Mouse (Mus musculus) mature B cell (primary cell): Measurements from ENCODE around the gene Traf3ip3.

Source experiments
- in situ Hi-C: fragments of 300-500 bp; cut with MboI; formaldehyde crosslinking; loops from 2 replicates; pipeline ENCODE4 v1.14.3; 2019

The Traf3ip3 gene

GRCm38 (mm10) chr1:193201383-193201778 lies at the start of gene Traf3ip3:
Traf3ip3 (minus strand) TSS chr1:193201703.
- in situ Hi-C loops = no loop called here

GRCm38 (mm10) chr1:193250026-193250425 lies 48.5 kb upstream of the Traf3ip3 start:
- in situ Hi-C loops = no loop called here

DNA sequence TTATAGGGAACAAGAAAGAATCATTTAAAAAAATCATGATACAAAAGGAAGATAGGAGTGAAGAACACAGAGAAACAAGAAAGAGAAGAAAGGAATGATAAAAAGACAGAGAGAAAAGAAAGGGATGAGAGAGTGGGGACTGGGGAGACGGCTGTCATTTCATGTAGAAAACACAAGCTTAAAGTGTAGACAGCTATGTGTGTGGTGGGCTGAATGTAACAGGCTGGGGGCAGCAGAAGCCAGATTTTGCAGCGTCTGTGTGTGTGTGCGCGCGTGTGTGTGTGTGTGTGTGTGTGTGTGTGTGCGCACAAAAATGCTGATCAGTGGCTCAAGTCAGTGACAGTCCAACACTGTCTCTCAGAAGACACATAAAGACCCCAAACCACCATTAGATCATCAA lies 42.7 kb upstream of the Traf3ip3 start:
- in situ Hi-C loops = no loop called here

GRCm38 (mm10) chr1:193243571-193244193 lies 42.2 kb upstream of the Traf3ip3 start:
- in situ Hi-C loops = no loop called here

- in situ Hi-C loops = no loop called here
Measured at GRCm38 (mm10) chr1:193242863-193243262, 41.4 kb upstream of the Traf3ip3 start.

- in situ Hi-C loops = no loop called here
Measured at GRCm38 (mm10) chr1:193242238-193242637, 40.7 kb upstream of the Traf3ip3 start.

DNA sequence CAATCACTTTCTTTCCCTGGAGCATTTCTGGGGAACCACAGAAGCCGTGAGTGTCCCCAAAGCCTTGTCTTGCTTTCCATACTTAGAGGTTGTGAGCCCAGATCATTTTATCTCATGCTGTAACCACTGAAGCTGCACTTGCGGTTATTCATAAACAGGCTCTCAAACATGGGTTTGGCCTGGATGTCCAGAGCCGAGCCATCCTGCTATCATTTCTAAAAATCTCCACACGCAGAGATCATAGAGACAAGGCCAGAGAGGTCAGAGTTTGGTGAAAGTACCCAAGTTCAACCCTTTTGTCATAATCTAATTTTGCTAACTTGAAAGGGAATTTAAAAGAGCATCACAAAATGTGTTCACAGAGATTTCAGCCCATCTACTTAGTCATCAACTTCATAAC lies 39.9 kb upstream of the Traf3ip3 start:
- in situ Hi-C loops = no loop called here

DNA sequence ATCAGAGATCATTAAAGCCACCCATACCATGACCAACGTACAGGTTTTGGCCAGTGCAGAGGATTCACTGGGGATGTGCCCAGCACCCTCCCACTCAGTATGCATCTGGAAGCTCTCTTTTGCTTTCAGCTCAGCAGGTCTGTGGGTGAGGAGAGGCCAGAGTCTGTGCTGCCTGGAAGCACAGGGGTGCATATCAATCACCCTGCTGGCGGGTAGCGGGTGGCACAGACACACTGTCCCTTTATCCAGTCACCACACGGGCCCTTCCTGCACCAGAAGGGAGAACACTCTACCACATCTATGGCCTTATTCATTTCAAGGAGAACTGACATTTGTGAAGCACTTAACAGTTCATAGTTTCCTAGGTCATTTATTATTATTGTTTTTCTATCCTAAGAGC lies 36.9 kb upstream of the Traf3ip3 start:
- in situ Hi-C loops = no loop called here

GRCm38 (mm10) chr1:193234930-193235329 lies 33.4 kb upstream of the Traf3ip3 start:
- in situ Hi-C loops = no loop called here

- in situ Hi-C loops = no loop called here
Measured at GRCm38 (mm10) chr1:193234130-193234645, 32.7 kb upstream of the Traf3ip3 start.

DNA sequence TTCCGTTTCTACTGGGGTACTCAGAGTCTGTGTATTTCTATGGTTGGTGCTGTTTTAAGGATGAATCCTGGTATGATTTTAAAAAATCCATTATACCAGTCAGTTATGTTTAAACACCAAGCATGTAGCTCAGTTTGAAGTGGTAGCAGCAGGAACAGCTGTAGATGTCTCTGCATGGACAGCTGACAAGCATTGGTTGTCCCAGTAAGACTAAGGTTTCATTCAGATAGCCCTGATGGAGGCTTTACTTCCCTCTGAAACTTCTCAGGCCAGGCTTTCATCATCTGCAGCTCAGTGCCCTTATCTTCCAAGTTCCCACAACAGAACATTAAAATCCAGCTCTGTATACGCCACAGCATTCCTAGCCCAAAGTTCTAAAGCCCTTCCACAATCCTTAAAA lies 31.2 kb upstream of the Traf3ip3 start:
- in situ Hi-C loops = no loop called here

GRCm38 (mm10) chr1:193230935-193231334 lies 29.4 kb upstream of the Traf3ip3 start:
- in situ Hi-C loops = no loop called here

- in situ Hi-C loops = no loop called here
Measured at GRCm38 (mm10) chr1:193230531-193230930, 29.0 kb upstream of the Traf3ip3 start.

DNA sequence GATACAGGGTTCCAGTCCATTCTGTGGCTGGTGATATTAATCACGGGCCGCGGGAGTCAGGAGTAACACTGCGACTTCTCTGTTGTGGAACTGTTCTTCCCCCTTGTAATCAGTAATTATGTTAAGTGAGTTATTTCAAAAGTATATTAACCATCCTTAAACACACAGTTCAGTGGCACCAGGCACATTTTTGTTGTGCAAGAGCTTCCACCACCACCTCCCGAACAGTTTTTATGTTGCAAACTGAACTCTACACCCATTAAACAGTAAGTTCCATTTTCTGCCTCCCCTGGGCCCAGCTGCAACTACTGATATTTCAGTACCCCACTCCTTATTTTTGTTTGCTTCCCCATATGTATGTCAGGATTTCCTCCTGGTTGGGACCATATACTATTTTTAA lies 28.1 kb upstream of the Traf3ip3 start:
- in situ Hi-C loops = no loop called here

DNA sequence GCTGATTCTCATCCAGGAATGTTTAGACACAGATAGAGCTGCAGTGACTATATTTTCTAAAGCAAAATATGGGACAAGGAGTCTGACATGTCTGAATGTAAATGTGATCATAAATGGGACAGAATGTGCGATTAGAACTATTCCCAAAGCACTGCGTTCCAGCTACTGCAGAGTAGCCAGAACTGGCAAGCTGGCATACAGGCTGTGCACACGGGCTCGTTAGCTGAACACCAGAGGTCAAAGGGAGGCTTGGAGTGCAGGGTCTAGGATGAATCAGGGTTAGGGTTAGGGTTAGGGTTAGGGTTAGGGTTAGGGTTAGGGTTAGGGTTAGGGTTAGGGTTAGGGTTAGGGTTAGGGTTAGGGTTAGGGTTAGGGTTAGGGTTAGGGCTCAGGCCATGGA lies 26.0 kb upstream of the Traf3ip3 start:
- in situ Hi-C loops = no loop called here

DNA sequence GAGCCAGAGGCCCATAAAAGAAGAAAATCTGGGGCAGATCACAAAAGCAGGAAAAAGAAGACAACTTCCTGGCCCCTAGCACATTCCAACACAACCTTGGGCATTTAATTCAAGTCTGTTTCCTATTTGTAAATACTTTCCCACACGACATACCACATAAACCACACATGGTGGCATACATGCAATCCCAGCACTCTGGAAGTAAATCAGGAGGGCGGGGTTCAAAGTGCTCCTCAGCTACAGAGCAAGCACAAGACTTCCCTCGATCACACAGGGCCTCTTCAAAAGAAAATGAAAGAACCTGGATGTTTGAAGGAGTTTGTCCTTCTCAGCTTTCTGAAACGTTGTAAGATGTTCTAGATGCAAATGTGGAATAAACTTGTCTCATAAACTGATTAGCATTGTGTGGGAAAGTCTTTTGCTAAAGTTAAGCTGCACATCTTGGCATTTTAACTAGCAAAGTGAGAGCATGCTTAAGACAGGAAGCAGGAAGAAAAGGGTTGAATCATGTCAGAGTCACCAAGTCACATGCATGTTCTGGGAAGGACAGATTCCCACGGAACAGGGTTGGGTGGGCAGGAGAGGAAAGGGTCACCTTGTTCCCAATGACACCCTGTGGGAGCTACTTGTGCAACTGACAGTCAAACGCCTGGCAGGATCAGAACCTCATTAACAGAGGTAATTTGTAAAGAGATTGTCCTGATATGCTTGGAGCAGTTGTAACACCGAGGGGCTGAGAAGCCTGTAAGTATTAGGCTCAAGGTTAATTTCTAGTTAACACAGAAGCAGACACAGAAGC lies 25.4 kb upstream of the Traf3ip3 start:
- in situ Hi-C loops = no loop called here

GRCm38 (mm10) chr1:193226114-193226513 lies 24.6 kb upstream of the Traf3ip3 start:
- in situ Hi-C loops = no loop called here

DNA sequence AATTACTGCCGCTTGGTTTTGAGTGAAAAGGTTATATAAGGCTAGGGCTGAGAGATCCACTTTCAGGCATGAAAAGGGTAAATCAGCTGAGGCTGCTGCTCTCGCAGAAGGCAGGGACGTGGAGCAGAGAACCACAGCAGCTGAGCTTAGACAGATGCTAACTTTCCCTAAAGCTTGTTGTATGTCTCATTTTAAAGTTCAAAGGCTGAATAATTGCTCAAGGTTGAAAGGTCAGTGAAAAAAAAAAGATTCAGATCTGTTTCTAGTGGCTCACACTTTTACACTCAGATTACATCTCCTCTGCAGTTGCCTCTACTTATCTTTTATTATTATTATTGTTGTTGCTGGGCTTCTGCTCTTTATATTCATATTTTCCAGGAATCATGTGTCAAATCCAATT lies 24.0 kb upstream of the Traf3ip3 start:
- in situ Hi-C loops = no loop called here

DNA sequence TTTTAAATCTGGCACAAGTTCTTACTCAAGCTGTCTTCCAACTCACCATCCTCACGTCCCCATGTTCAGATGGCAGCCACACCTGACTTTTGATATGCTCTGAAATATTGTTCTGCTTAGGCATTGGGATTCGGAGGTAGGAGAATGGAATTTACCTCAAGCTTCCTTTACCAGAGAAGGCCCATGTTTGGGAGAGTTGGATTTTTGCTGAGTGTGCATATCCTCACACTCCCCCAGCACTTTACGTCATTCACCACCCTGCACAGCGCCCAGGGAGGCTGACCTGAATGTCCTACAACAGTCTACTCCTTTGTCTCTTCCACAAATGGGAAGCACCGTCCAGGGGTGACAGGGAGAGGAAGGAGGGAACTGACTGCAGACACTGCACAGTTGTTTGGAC lies 18.9 kb upstream of the Traf3ip3 start:
- in situ Hi-C loops = no loop called here

- in situ Hi-C loops = loop anchor here (10.0 kb wide), 1 partner anchor 159 kb away; the partner anchor contains the start of gene Camk1g
Measured at GRCm38 (mm10) chr1:193216000-193216399, 14.5 kb upstream of the Traf3ip3 start.

- in situ Hi-C loops = loop anchor here (10.0 kb wide), 1 partner anchor 161 kb away; the partner anchor contains the start of gene Camk1g
Measured at GRCm38 (mm10) chr1:193214053-193214452, 12.6 kb upstream of the Traf3ip3 start.

- in situ Hi-C loops = loop anchor here (10.0 kb wide), 1 partner anchor 163 kb away; the partner anchor contains the start of gene Camk1g
Measured at GRCm38 (mm10) chr1:193211371-193211770, 9.9 kb upstream of the Traf3ip3 start.

DNA sequence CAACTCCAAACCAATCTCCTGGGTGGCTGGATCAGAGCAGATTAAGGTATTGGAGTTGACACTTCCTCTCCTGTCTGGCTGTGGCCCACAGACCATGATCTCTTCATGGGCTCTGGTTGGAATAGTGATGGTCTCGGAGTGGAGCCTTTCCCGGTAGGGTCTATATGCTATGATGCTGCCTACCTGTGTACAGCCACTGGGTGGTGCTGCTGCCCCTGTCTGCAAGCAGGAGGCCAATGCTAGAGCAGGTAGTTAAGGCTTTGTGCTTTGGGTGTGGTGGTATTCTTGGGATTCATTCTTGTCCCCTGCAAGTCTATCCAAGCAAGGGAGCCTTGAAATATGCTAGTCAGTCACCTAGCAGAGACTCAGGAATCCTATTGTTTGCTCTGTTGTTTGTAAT lies 6.7 kb upstream of the Traf3ip3 start:
- in situ Hi-C loops = loop anchor here (5.0 kb wide), 1 partner anchor 119 kb away; no protein-coding TSS in a partner anchor
